Mouse (Mus musculus) limb, embryonic 14.5 days (tissue): ENCODE results near the gene Whamm. TPM values are rescaled to one million over a fixed set of nuclear protein-coding genes. Genes with fewer than 3 reads are reported as not detected.

ENCODE experiments used
- ATAC-seq: fragments of 200-750 bp; cut with Nextera tagmentation; 2 replicates; pipeline ENCODE4 v1.8.0; 2017; ENCODE audit warnings: low read depth, moderate number of reproducible peaks, moderate TSS enrichment; ENCODE audit not compliant: low FRiP score
- DNase-seq: peaks from one replicate; pipeline ENCODE4 v3.0.0-alpha.2; 2015; ENCODE audit warnings: low spot score
- H3K27ac ChIP-seq: fragments of 300-500 bp; sonication (generic); replicated peaks from 2 replicates; pipeline ENCODE4 v1.5.1; 2014; ENCODE audit warnings: low read depth, mild to moderate bottlenecking, low read length, moderate library complexity, mixed read lengths
- H3K27me3 ChIP-seq: fragments of 300-500 bp; sonication (generic); 2 replicates; pipeline ENCODE4 v1.6.1; 2014; ENCODE audit warnings: low read length, mixed read lengths; ENCODE audit not compliant: control insufficient read depth, insufficient read depth
- H3K36me3 ChIP-seq: fragments of 300-500 bp; sonication (generic); 2 replicates; pipeline ENCODE4 v1.6.1; 2014; ENCODE audit warnings: mild to moderate bottlenecking, low read length, moderate library complexity, mixed read lengths; ENCODE audit not compliant: control insufficient read depth, insufficient read depth
- H3K4me1 ChIP-seq: fragments of 300-500 bp; sonication (generic); 2 replicates; pipeline ENCODE4 v1.6.1; 2014; ENCODE audit warnings: antibody characterized with exemption, low read length, mixed read lengths; ENCODE audit not compliant: control insufficient read depth, insufficient read depth
- H3K4me2 ChIP-seq: fragments of 300-500 bp; sonication (generic); replicated peaks from 2 replicates; pipeline ENCODE4 v1.6.1; 2014; ENCODE audit warnings: low read depth, mild to moderate bottlenecking, low read length, moderate library complexity; ENCODE audit not compliant: severe bottlenecking
- H3K4me3 ChIP-seq: fragments of 300-500 bp; sonication (generic); replicated peaks from 2 replicates; pipeline ENCODE4 v1.5.1; 2014; ENCODE audit warnings: low read length
- H3K9ac ChIP-seq: fragments of 300-500 bp; sonication (generic); 2 replicates; pipeline ENCODE4 v1.6.1; 2014; ENCODE audit warnings: mild to moderate bottlenecking, low read depth, low read length, moderate library complexity; ENCODE audit not compliant: severe bottlenecking
- H3K9me3 ChIP-seq: fragments of 300-500 bp; sonication (generic); 2 replicates; pipeline ENCODE4 v1.6.1; 2016; ENCODE audit warnings: low read length; ENCODE audit not compliant: control insufficient read depth
- POLR2A ChIP-seq: fragments of 200-500 bp; IDR thresholded peaks from 2 replicates; pipeline ENCODE4 v1.8.0; 2012; ENCODE audit warnings: inconsistent platforms, mild to moderate bottlenecking, moderate library complexity, borderline replicate concordance; ENCODE audit not compliant: insufficient read depth, insufficient read length; ENCODE audit errors: extremely low read depth
- WGBS: fragments of 180-500 bp; shearing (Covaris S2); extraction: QIAGEN DNeasy Blood & Tissue Kit; methylation state at CpG from one replicate; pipeline ENCODE4 v1.1.7; 2014; 5-methylcytosine and 5-hydroxymethylcytosine counted together
- polyA plus RNA-seq, 2 experiments: library from polyadenylated mRNA; depleted of rRNA in 1 of 2; stranded (reverse) in 1 of 2; unstranded in 1 of 2; fragments of >200 nt; fragmentation: Nextera tagmentation in 1 of 2; extraction: Ambion mirVana in 1 of 2; gene quantifications; 2 replicates each; pipeline versions ENCODE4 v1.2.1 to v1.2.3; 2012 to 2014

The Whamm gene
- polyA plus RNA-seq, 2 experiments: 5.4 to 10.4 TPM

DNA sequence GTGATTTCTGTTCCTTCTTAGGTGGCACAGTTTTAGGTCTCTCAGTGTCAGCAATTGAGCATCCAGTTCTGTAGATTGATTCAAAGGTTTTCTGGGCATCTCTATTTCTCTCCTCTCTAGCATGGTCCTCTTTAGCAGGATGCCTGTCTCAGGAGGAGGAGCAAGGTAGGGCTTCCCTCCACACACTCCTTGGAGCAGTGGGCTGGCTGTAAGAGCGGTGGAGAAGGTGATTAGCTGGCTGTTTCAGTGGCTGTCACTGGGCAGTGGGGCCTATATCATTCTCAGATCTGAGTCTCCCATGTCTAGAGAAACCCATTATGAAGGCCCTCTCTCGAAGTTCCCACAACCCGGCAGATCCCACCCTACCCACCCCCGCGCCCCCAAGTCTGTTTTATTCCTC lies 3.7 kb upstream of the Whamm start:
- Histone ChIP-seq H3K27me3 (no peaks in the 10 kb centered on the region), H3K4me3 (no peak overlapping the region), H3K9ac (no peak overlapping the region), H3K4me2 (no peak overlapping the region), H3K9me3 (no peaks in the 10 kb centered on the region), H3K4me1 (peaks cover 5% of the 10 kb centered on the region), H3K36me3 (no peaks in the 10 kb centered on the region), H3K27ac (no peak overlapping the region)
- ATAC-seq (no peak), DNase-seq (no peak)
- 75% methylated on average over 5 of the region's 5 CpGs for WGBS
- no peak for TF ChIP-seq POLR2A

DNA sequence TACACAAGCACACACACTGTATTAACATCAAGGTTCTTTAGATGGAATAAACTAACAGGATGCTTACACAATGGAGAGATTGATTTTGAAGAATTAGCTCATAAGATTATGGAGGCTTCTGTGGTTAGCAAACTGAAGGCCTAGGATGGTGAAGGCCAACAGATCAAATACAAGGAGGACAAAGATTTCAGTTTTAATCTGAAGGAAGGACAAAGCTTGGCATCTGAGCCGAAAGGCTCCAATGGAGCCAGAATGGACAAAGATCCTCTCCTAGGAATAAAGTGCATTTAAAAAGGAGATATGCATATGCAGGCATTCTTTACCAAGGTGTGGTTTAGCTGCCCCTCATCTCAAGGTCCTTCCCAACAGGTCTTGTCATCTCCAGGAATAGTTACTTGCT lies 1.2 kb upstream of the Whamm start:
- 93% methylated on average over 1 of the region's 1 CpGs for WGBS
- H3K27me3 ChIP-seq: no peaks in the 10 kb centered on the region
- H3K4me1 ChIP-seq: peaks cover 5% of the 10 kb centered on the region
- H3K4me3 ChIP-seq: no peak overlapping the region
- H3K27ac ChIP-seq: no peak overlapping the region
- no peak overlapping the region for H3K4me2 ChIP-seq
- no peak overlapping the region for H3K9ac ChIP-seq
- DNase-seq: no peak
- no peak for ATAC-seq
- no peak for TF ChIP-seq POLR2A
- H3K36me3 ChIP-seq: no peaks in the 10 kb centered on the region
- no peaks in the 10 kb centered on the region for H3K9me3 ChIP-seq

DNA sequence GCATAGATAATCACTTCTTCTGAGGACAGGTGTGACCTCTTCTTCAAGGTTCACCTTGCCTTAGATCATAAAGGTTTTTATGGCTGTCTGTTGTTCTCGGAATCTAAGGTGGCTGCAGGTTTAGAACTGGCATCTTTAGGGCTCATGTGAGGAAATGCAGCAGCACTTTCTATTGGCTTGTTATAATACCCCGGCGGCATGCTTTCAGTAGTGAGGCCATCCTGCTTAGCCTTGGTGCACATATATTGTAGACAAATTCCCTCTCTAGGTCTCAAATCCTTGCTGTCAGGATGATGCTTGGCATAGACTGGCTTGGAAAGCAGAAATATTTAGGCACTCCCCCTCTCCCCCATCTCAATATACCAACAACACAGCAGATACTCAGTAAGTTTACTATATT lies 795 bp upstream of the Whamm start:
- no peak overlapping the region for H3K4me3 ChIP-seq

DNA sequence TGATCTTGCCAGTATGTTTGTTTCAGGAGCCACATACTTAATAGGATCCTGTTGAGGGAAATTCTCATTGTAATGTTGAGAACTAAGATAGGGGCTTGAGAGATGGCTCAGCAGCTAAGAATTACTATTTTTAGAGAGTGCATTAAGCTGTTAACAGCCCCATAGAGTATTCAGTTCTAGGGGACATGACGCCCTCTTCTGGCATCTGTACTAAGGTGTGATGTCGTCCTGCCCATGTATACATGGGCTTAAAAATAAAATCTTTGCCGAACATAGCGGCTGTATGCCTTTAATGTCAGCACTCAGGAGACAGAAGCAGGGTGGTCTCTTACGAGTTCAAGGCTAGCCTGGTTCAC lies 336 bp upstream of the Whamm start:
- TF ChIP-seq POLR2A: no peak
- Histone ChIP-seq H3K9ac (peak overlapping the region; percentile 76; the same call in 1 of the 2 replicates), H3K27ac (peak overlapping the region; percentile 83; the same call in 1 of the 2 replicates), H3K4me1 (peaks cover 5% of the 10 kb centered on the region), H3K36me3 (peaks cover 6% of the 10 kb centered on the region), H3K9me3 (no peaks in the 10 kb centered on the region), H3K4me2 (peak overlapping the region; percentile 84), H3K4me3 (peak overlapping the region; percentile 81), H3K27me3 (no peaks in the 10 kb centered on the region)
- no peak for DNase-seq
- 6% methylated on average over 5 of the region's 5 CpGs for WGBS
- peak; percentile 8; the same call in 1 of the 2 replicates for ATAC-seq

More for the DNA sequence above, 795 bp upstream of the Whamm start:
- H3K4me1 ChIP-seq: peaks cover 5% of the 10 kb centered on the region
- ATAC-seq (no peak), DNase-seq (no peak)
- H3K36me3 ChIP-seq: peaks cover 3% of the 10 kb centered on the region
- no peak for TF ChIP-seq POLR2A
- 81% methylated on average over 3 of the region's 3 CpGs for WGBS
- no peak overlapping the region for H3K9ac ChIP-seq
- H3K27ac ChIP-seq: no peak overlapping the region
- no peaks in the 10 kb centered on the region for H3K27me3 ChIP-seq
- no peaks in the 10 kb centered on the region for H3K9me3 ChIP-seq
- H3K4me2 ChIP-seq: no peak overlapping the region

DNA sequence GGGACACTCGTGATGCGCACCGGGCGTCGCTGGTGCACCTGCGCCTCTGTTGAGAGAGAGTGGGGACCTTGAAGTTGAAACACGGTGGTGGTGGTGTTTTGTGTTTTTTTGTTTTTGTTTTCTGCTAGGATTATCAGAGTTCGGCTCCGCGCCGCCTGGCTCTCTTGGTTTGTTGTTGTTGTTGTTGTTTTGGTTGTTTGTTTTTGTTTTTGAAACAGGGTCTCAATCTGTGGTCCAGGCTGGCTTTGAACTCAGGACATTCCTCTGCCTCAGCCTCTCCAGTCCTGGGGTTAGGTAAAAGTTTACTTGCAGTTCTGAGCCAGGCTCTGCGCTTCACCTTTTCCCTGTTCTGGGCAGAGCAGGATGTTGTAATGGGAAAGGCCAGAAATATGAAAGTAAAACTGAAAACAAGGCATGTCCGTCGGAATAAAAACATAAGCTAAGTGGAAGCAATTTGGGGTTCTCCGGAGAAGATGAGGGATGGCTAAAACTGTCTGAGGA lies 925 bp downstream of the Whamm start:
- Histone ChIP-seq H3K9ac (peak overlapping the region; percentile 76), H3K4me3 (peak overlapping the region; percentile 81), H3K4me2 (peak overlapping the region; percentile 84), H3K9me3 (no peaks in the 10 kb centered on the region), H3K4me1 (peaks cover 5% of the 10 kb centered on the region), H3K36me3 (peaks cover 7% of the 10 kb centered on the region), H3K27ac (peak overlapping the region; percentile 83), H3K27me3 (no peaks in the 10 kb centered on the region)
- ATAC-seq: no peak
- DNase-seq: no peak
- 19% methylated on average over 15 of the region's 15 CpGs for WGBS
- no peak for TF ChIP-seq POLR2A

DNA sequence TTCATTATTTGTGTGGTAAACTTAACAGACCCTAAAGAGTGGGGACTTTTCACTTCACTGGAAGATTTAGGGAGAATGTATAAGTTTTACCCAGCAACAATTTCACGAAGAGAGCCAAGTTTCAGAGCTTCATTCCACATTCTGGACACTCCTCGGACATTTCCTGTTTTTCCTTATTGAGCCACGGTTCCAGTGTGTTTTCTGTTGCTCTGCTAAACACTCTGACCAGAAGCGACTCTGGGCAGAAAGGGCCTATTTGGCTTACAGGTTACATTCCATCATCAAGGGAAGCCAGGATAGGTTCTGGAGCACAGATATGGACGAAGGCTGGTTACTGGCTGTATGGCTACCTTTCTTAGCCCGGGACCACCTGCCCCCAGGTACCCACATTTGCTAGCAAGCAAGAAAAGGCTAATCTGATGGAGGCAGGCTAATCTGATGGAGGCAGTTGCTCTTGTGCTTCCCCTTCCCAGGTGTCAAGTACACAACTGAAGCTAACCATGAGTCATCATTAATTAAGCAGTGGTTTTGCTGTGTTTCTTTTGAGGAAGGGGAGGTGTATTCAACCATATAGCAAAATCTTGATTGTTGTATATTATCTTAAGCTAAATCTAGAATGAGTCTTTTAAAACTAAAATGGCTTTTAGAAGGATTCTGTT lies 1.7 kb downstream of the Whamm start:
- no peaks in the 10 kb centered on the region for H3K27me3 ChIP-seq
- ATAC-seq: no peak
- TF ChIP-seq POLR2A: no peak
- H3K4me2 ChIP-seq: peak overlapping the region; percentile 84; the same call in 1 of the 2 replicates
- H3K27ac ChIP-seq: no peak overlapping the region
- WGBS: 79% methylated on average over 6 of the region's 6 CpGs
- no peak overlapping the region for H3K9ac ChIP-seq
- H3K4me3 ChIP-seq: no peak overlapping the region
- no peak for DNase-seq
- H3K4me1 ChIP-seq: peaks cover 5% of the 10 kb centered on the region
- H3K9me3 ChIP-seq: no peaks in the 10 kb centered on the region
- peaks cover 10% of the 10 kb centered on the region for H3K36me3 ChIP-seq
